Mouse (Mus musculus) gonadal fat pad, adult 2 months (tissue): Measurements from ENCODE around the gene Mbtps1. TPM values are rescaled to one million over a fixed set of nuclear protein-coding genes. Genes with fewer than 3 reads are reported as not detected.
A peak's percentile ranks its signal among the peaks of the same experiment; 100 is the strongest.

ENCODE experiments used
- DNase-seq: peaks from one replicate; pipeline ENCODE4 v3.0.0-alpha.2; 2012; ENCODE audit warnings: low read depth
- polyA plus RNA-seq: library from polyadenylated mRNA; depleted of rRNA; stranded (reverse); fragments of >200 nt; gene quantifications from 2 replicates; pipeline ENCODE4 v1.2.3, GENCODE M21; 2012

Gene Mbtps1
- polyA plus RNA-seq, 1 experiment: 103 TPM

DNA sequence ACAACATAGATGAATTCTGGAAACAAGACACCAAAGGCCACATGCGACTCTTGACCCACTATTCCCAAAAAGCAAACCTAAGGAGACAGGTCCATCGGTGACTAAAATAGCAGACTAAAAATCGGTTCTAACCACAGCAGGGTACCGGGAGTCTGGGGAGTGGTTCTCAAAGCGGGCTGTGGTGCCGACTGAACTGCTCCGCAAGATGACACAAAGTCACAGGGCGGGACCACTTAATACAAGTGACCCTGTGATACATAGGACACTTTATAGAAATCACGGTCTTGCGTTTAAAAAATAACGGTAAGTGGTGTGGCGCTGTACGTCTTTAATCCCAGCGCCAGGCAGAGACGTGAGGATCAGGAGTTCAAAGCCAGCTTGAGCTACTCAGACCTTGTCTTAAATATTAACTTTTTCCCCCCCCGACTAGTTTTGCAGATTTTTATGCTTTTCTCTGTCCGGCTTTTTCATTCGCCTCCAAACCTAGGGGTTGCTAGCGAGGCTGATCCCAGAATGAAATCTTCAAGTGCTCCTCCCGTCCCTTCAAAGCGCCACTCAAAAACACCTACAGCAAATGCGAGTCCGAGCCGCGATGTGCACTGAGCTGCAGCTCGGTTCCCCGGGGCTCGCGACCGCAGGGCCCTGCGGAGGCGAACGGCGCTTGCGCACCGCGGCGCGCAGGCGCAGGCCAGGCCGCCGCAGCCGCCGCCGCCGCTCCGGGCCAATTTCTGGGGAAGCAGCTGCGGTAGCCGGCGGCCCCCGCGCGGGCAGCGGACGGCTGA, 523 bp downstream of the Mbtps1 start:
- DNase-seq: no peak

DNA sequence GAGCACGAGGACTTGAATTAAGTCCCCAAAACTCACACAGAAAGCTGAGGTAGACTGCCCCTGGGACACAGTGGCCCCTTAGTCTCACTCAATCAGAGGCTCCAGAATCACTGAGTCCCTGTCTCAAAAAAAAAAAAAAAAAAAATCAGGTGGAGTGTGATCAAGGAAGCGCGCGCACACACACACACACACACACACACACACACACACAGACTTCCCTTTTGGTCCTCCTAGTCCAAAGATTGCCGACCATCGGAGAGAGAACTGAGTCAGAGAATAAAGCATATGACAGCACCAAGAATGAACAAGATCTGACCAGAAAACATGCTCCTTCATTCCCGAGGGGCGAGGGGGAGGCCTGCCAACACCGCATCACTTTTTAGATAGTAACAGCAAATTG, 1.4 kb downstream of the Mbtps1 start:
- no peak for DNase-seq

DNA sequence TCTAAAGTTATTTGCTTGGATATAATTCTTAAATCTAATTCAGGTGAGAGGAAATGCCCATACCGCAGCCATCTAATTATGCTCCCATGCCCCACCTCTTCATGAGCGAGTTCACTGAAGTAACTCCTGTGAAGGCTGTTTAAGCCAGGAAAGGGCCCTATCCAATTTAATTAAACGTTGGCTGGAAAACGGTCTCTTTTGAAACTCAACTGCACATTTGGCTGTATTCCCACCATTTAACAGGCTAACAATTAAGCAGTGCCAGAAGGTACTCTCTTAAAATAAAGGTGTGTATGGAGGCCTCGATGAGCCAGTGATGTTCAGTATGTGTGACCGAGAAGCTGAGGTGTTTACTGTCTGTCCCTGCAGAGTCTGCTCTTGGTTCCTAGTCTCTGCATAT, 2.7 kb downstream of the Mbtps1 start:
- peak; percentile 66 for DNase-seq

DNA sequence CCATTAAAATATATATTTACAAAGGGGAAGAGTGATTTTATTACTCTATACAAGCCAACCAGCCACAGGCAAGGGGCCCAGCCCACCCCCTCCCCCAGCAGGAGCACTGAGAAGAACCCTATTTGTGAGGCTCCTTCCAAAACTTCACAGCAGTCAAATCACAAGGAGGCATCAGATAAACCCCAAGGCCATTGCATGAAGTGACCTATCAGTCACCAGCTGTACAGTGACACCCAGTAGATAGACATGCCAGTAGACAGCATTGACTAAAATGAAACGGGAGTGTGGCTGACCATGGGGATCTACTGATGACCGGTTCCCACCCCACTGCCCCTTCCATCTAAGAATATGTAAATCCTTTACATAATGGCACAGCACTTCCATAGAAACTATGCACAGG, 5.6 kb downstream of the Mbtps1 start:
- DNase-seq: no peak

DNA sequence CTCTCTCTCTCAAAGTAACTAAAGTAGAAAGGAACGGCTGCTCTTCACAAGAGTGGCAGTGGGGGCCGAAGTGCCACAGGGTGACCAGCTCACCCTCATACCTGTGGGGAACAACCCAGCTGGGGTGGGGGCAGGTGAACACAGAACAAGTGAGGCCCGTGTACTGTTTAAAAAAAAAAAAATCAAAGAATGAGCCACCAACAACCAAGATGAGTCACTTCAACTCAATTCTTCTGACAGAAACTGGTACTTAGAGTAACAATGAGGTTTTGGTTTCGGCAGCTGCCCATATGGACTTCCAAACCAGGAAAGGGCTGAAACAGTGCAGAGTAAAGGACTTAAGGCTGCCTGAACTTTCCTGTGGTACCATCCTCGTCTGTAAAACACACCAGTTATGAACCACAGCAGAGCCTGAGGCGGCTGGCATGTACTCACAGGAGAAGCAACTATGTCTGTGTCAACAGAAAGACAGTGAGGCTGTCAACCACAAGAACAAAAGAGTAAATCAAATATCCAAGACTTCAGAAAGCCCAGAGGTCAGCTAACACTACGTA, 9.9 kb downstream of the Mbtps1 start:
- peak; percentile 37 for DNase-seq

DNA sequence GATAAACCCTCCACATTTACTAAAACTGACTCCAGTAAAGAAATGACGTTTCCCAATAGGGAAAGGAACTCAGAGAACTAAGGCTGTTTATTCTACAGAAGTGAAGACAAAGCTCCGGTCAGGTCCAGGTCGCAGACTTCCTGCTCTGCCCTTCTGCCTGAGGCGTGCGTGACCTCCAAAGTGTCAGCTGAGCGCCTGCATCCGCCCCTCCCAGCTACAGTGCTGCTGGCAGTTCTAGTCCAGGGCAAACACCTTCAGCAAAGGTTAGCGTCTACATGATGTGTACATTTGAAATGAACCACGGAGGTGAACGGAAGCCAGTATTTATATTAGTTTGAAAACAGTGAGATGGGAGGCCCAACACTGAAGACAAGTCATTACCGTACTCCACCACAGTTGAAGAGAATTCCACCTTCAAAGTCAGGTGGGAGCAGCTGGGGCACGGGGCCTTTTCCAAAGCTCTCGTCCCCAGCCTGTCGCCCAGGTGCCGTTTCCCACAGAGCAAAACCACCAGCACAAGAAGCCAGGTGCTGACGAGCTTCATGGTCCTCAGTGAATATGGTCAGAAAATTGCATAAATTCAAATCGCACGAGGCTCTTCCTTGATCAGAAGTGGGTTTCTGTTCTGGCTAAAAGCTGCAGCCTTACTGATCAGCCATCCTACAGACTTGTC, 11.4 kb downstream of the Mbtps1 start:
- DNase-seq: no peak

DNA sequence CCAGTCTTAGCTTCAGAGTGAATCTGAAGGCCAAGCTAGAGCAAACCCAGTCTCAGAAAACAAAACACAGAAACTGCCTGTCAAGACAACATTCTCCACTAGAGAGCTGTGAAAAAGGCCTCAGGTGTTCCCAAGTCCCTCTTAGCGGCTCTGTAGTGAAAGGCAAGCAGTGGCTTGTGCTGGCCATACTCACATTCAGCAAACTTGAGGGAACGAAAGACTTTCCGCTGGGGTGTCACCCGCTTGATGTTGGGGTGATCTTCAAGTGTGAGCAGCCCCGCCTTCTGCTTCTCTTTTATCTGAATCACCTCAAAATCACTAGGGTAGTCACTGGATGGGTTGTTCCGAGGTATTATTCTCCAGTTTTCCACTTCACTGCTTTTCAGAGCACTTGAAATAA, 12.7 kb downstream of the Mbtps1 start:
- DNase-seq: no peak

DNA sequence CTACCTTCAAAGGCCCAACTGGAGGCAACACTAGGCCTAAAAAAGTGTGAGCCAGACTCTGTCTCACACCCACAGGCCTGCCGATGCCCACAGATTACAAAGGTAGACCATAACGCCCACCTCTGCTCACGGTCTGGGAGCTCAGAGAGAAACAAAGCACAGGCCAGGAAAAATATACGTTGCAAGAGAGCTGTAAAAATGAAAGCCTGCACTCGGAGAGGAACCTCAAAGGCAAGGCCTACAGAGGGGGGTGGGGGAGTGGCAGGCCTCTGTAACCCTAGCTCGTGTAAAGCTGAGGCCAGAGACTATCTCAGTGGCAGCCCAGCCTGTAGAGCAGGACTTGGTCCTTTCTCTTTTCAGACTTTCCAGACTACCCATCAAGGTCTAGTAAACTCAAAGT, 13.4 kb downstream of the Mbtps1 start:
- peak; percentile 84 for DNase-seq

DNA sequence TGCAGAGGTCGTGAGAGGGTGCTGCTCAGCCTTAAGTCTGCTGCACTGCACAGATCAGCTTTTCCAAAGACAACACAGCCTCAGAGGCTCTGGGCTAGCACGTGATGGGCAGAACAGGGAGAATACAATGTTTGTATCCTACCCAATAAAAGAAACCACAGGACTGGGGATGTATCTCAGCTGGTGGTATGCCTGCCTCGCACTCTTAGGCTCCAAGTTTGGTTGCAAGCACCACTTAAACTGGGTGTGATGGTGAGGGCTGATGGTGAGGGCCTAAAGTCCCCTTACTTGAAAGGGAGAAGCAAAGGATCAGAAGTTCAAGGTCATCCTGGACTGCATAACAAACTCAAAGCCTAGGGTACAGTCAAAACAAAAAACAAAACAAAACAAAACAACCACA, 13.9 kb downstream of the Mbtps1 start:
- no peak for DNase-seq

DNA sequence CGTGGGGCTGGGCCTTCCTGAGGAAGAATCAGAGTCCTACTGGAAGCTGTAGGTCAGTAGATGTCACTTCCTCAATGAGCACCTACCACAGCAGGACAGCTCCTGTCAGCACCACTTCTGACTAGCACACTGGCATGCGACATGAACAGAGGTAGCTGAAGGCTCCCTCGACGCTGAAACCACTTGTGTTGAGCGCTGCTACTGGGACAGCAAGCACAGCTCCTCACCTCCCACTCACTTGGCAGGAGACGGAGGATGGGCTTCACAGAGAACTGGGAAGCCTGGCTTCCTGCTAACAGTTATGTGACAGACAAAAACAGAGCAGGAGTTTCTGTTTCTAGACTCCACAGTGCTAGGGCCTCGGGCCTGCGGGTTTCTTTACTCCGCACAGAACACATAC, 26.6 kb downstream of the Mbtps1 start:
- DNase-seq: no peak

DNA sequence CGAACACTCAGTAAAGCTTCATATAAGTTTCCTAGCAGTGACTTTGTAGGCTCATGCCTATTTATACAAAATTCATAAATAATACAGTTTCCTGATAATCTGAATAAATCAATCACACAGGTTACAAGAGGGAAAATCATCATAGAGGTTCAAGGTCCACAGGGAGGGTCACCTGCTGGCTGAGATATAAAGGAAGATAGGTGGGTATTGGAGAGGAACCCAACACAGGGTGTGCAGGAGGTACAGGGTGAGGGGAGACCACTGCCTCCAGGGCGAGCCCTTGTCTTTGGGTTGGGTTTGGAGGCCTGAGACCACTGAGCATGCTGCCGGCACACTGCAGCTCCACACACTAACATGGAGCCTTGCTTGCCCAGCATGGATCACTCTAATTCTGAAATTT, 27.1 kb downstream of the Mbtps1 start:
- no peak for DNase-seq

DNA sequence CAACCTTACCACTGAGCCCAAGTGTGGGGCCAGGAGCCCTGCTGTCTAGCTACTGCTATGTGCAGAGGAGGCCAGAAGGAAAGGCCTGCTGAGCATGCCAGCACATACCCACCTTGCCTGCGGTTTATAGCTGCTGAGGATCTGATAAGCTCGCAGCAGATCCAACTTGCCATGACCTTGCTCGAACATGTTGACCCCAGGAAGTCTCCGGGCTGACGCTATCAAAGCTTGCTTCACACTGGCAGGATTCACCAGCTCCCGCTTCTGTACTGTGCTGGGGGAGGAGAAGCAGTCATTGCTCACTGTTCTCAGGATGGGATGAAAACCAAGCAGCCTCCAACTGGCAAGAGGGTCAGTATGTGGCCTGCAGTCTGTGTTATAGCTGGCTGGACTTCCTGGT, 27.6 kb downstream of the Mbtps1 start:
- no peak for DNase-seq

DNA sequence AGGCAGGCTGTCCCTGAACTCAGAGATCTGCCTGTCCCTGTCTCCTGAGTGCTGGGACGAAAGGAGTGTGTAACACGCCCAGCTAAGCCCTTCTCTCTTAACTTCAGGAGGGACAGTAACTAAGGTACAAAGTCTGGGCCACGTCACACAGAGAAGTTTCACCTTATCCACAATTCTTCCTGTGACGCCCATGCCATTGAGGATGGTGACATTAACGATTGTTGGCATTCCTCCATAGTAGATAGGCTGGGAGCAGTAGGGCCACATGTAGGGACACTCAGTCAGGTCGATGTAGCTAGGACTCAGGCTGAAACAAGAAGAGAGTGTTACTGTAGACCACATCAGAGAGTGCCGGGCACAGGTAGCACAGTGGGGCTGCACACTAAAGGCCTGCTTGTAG, 29.8 kb downstream of the Mbtps1 start:
- no peak for DNase-seq

DNA sequence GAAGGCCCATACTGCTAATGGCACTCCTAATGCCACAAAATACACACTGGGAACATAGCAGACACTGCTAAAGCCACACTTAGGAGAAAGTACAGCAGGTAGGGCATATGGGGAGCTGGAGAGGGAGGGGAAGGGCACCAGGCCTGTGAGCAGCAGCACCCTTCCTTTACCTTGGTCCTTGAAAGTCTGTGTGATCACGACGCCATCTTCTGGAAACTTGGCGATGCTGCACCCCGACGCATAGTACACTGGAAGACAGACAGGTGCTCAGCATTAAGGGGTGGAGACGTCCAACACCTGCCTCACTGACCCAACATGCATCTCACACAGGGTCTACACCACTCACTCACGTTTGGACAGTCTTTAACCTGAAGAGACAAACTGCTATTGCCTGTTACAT, 38.4 kb downstream of the Mbtps1 start:
- DNase-seq: no peak

DNA sequence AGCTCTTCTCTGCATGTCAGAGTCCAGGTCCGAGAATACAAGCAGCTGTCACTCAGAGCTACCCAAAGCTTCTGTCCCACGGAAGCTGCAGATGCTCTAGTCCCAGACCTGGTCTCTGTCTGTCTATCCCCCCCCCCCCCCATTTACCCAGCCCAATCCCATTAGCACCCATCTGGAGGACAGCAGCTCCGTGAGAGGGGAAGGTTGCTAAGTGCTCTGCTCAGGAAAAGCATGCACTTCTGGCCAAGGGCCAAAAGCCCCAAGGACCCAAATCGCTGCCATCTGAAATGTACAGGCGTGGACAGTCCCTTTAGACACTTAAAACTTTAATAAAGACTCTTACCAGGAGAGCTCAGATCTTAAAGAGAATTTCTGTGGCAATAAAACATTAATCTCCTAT, 41.9 kb downstream of the Mbtps1 start:
- no peak for DNase-seq

DNA sequence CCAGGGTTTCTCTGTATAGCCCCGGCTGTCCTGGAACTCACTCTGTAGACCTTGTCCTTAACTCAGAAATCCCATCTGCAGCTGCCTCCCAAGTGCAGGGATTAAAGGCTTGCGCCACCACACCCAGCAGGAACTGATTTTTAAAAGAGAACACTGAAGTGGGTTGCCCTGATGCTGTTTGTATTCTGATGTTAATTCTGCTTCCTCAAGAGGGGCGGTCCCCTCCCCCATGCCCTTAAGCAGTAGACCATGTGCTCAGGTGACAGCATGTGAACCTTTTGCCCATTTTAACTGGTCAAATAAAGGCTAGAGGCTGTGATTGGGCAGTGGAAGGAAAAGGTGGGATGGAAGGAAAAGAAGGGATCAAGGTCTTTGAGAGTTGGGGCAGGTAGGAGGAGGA, 42.8 kb downstream of the Mbtps1 start:
- no peak for DNase-seq

DNA sequence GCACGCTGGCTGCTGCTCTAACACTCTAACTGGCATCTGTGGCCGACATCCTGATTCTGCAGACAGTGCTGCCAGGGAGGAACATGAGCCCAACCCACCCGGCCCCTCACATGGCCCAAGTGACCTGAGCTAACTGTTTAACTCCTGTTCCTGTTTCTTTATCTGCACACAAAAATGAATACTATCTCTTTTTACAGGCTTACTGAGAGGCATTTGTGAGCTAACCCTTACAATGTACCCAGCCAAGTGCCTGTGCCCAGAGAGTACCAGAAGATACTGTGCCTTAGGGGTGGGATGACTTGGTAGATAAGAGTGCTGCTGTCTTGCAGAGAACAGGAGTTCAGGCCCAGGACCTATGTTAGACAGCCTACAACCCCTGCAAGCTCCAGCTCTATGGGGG, 43.6 kb downstream of the Mbtps1 start:
- DNase-seq: no peak

DNA sequence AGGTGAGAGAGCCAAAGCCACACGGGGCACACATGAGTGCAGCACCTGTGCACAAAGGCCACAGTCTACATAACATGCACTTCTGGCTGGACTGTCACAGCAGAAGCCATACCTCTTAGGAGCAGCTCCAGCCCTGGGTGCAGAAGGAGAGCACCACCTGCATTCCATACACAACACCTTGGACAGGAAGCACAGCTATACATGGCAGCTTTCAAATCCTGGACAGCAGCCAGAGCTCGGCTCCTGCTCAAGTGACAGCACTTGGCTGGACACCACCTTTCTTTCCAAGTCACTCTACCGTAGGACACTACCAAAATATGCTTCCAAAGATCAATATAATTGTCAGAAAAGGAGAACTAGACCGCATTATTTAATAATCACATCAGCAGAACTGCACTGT, 45.1 kb downstream of the Mbtps1 start:
- no peak for DNase-seq

DNA sequence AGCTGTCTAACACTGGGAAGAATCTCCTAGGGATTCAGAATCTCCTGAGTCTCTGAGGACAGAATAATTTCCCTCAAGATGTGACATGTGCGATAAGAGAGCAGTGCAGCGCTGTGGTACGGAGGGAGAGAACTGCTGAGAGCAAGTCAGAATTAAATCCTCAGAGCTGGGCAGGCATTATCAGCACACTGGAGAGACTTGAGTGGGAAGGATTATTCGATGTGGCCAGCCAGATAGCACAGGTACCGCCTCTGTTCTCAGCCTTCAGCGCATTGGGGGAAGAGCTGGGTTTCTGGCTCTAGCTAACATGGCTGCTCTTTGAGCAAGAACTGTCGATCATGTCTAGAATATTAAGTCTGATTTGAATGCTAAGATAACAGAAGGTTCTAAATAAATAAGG, 46.8 kb downstream of the Mbtps1 start:
- no peak for DNase-seq

DNA sequence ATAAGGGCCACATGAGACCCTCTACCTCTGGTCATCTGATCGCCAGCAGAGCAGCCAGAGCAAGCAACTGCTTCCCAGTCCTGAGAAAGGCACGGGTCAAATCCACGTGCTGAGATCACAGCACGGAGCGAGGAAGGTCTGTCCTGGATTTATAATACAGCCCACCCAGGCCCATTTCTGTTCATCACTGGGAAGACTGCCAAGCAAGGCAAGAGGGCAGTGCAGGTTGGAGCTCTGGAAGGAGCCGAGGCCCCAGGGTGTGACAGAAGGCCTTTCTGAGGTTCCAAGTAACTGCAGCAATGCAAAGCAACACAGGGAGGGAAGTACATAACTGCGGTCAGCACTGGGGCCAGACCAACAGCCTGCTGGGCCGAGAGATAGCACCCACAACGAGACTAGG, 48.1 kb downstream of the Mbtps1 start:
- no peak for DNase-seq

DNA sequence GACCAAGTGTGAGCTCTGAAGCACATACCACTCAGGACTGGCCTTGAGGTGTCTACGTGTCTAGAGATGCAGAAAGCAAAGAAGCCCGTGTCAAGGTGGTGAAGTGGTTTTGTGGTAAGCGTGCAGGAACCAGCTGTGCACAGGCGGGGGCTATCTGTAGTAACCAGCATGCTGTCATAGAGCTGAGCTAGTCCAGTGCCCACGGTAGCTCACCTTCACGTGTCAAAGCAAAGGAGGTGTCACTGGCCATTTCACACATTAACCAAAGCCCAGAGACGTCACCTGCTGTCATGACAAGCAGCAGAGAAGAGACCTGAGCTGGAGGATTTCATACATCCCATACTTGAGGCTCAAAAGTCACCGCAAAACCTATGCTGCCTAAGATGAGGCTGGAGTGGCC, 52.4 kb downstream of the Mbtps1 start:
- DNase-seq: no peak

DNA sequence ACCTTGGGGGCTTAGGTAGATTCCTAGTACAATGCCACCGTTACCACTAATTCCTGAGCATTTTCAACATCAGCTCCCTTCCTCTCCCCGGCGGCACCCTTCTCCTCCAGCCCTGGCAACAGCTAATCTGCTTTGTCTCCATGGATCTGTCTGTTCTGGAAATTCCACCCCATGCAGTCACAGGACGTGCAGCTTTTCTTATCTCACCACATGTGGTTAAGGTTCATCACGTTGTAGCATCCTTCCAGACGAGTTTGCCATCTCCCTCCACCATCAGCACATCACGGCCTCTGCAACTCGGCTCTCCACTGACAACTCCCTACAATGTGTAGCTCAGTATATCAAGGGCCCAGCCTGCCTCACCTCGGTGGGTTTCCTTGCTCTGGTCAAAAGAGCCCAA, 53.0 kb downstream of the Mbtps1 start:
- DNase-seq: no peak

DNA sequence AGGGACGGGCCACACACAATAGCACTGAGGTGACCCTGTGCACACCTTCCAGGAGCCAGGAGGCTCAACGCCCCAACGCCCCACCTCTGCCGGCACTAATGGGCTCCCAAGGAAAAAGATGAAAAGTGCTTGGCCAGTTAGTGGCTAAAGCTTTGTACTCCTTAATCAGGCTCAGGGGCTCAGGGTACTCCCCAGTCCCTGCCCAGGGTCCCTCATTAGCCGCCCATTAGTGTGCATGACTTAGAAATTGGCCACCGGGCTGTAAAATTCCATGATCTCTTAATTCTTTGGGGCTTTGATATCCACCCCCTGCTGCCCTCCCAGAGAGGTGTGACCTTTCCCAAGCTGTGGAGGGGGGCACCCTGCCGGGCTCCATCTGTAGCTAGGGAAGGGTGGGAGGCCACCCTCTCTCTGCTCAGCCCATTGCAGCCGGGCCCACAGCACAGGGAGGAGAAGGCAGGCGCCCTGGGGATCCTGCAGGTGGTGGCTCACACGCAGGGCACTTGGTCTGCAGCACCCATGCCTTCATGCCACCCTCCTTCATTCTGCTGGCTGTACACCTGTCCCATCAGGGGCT, 55.3 kb downstream of the Mbtps1 start:
- no peak for DNase-seq
